Mouse (Mus musculus) liver, embryonic 12.5 days (tissue): Measurements from ENCODE around the gene Hltf. TPM values are rescaled to one million over a fixed set of nuclear protein-coding genes. Genes with fewer than 3 reads are reported as not detected.
"Not testable (repeated sequence)": the region's sequence is repeated elsewhere in the genome, so short reads cannot be mapped to it uniquely, and the experiment has no call there.

Experiments
- ATAC-seq: fragments of 200-750 bp; cut with Nextera tagmentation; 2 replicates; pipeline ENCODE4 v1.8.0; 2017; ENCODE audit warnings: moderate number of reproducible peaks, mild to moderate bottlenecking, moderate library complexity
- H3K27ac ChIP-seq: fragments of 300-500 bp; sonication (generic); 2 replicates; pipeline ENCODE4 v1.5.1; 2016; ENCODE audit warnings: mild to moderate bottlenecking
- H3K27me3 ChIP-seq: fragments of 300-500 bp; sonication (generic); replicated peaks from 2 replicates; pipeline ENCODE4 v1.6.1; 2016; ENCODE audit warnings: mild to moderate bottlenecking, moderate library complexity
- H3K36me3 ChIP-seq: fragments of 300-500 bp; sonication (generic); 2 replicates; pipeline ENCODE4 v1.6.1; 2016; ENCODE audit warnings: mild to moderate bottlenecking, moderate library complexity
- H3K4me1 ChIP-seq: fragments of 300-500 bp; sonication (generic); 2 replicates; pipeline ENCODE4 v1.6.1; 2016
- H3K4me2 ChIP-seq: fragments of 300-500 bp; sonication (generic); 2 replicates; pipeline ENCODE4 v1.6.1; 2016; ENCODE audit warnings: mild to moderate bottlenecking, moderate library complexity
- H3K4me3 ChIP-seq: fragments of 300-500 bp; sonication (generic); 2 replicates; pipeline ENCODE4 v1.5.1; 2016; ENCODE audit warnings: mild to moderate bottlenecking, moderate library complexity
- H3K9ac ChIP-seq: fragments of 300-500 bp; sonication (generic); 2 replicates; pipeline ENCODE4 v1.6.1; 2016; ENCODE audit warnings: mild to moderate bottlenecking, moderate library complexity
- H3K9me3 ChIP-seq: fragments of 300-500 bp; sonication (generic); replicated peaks from 2 replicates; pipeline ENCODE4 v1.6.1; 2016; ENCODE audit warnings: mild to moderate bottlenecking, moderate library complexity
- WGBS: fragments of 180-500 bp; shearing (Covaris S2); methylation state at CpG from one replicate; pipeline ENCODE4 v1.1.7; 2016; ENCODE audit not compliant: insufficient replicate concordance; 5-methylcytosine and 5-hydroxymethylcytosine counted together
- polyA plus RNA-seq: library from polyadenylated mRNA; unstranded; fragments of >200 nt; fragmentation: Nextera tagmentation; extraction: Ambion mirVana; gene quantifications from 2 replicates; pipeline ENCODE4 v1.2.1, GENCODE M21; 2016

Gene Hltf
- polyA plus RNA-seq, 1 experiment from 2014 or later: 13.3 TPM

GRCm38 (mm10) chr3:20108881-20109280 is 51.3 kb downstream of the Hltf start:
- H3K4me2 ChIP-seq: no peak overlapping the region
- H3K9ac ChIP-seq: no peak overlapping the region
- 83% methylated on average over 5 of the region's 5 CpGs for WGBS
- H3K27ac ChIP-seq: no peak overlapping the region
- H3K36me3 ChIP-seq: peaks cover 43% of the 10 kb centered on the region
- no peak for ATAC-seq
- no peaks in the 10 kb centered on the region for H3K9me3 ChIP-seq
- H3K27me3 ChIP-seq: no peaks in the 10 kb centered on the region
- peaks cover 4% of the 10 kb centered on the region; the same call in 1 of the 2 replicates for H3K4me1 ChIP-seq
- no peak overlapping the region for H3K4me3 ChIP-seq

GRCm38 (mm10) chr3:20111913-20112312 is 54.3 kb downstream of the Hltf start:
- Histone ChIP-seq H3K27ac (no peak overlapping the region), H3K4me3 (no peak overlapping the region), H3K9me3 (no peaks in the 10 kb centered on the region), H3K27me3 (no peaks in the 10 kb centered on the region), H3K9ac (no peak overlapping the region), H3K4me1 (no peaks in the 10 kb centered on the region), H3K36me3 (peaks cover 46% of the 10 kb centered on the region), H3K4me2 (no peak overlapping the region)
- ATAC-seq: no peak
- 68% methylated on average over 2 of the region's 2 CpGs for WGBS

DNA sequence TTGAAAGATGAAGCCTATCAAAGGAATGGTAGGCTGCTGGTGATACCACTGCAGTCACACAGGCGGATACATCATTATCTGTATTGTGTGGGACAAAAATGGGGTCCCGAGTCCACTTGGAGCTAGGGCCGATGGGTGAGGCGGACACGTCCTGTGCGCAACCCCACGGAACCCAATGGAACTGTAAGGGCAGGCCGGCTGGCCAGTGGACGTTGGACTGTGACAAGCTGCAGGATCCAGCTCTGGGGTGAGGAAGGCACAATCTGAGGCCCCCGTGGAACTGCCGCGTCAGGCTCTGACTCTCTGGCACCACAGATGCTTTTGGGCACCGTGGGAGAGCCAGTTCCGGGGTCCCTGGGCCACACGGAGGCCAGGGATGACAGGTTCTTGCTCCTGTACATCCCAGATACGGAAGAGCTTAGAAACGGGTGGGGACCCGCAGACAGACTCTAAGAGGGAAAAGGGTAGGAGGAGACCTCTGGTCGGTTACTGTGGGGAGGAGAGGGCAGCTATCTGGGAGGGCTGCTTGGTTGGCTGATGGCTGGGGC is 61.5 kb downstream of the Hltf start:
- Histone ChIP-seq H3K9ac (no peak overlapping the region), H3K4me1 (no peaks in the 10 kb centered on the region), H3K4me3 (no peak overlapping the region), H3K4me2 (no peak overlapping the region), H3K36me3 (peaks cover 31% of the 10 kb centered on the region), H3K27ac (no peak overlapping the region), H3K27me3 (no peaks in the 10 kb centered on the region), H3K9me3 (no peaks in the 10 kb centered on the region)
- WGBS: 83% methylated on average over 19 of the region's 19 CpGs
- ATAC-seq: no peak

GRCm38 (mm10) chr3:20119686-20120244 is 62.2 kb downstream of the Hltf start:
- H3K27ac ChIP-seq: no peak overlapping the region
- no peaks in the 10 kb centered on the region for H3K9me3 ChIP-seq
- H3K9ac ChIP-seq: no peak overlapping the region
- H3K4me1 ChIP-seq: no peaks in the 10 kb centered on the region
- H3K36me3 ChIP-seq: peaks cover 31% of the 10 kb centered on the region
- H3K4me2 ChIP-seq: no peak overlapping the region
- WGBS: 69% methylated on average over 4 of the region's 4 CpGs
- H3K27me3 ChIP-seq: no peaks in the 10 kb centered on the region
- no peak for ATAC-seq
- no peak overlapping the region for H3K4me3 ChIP-seq

DNA sequence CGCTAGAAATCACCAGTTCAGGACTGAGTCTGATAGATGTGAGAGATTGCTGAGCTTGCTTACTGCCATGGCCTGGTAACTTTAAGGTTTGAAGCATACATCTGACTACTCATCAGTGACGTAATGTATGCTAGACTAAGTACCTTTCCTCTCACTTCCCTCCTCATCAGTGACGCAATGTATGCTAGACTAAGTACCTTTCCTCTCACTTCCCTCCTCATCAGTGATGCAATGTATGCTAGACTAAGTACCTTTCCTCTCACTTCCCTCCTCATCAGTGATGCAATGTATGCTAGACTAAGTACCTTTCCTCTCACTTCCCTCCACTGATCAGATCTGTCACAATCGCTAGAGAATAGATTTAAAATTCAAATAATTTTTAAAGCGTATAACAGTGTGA is 64.0 kb downstream of the Hltf start:
- not testable (repeated sequence) for H3K9ac ChIP-seq, H3K27ac ChIP-seq, ATAC-seq, H3K9me3 ChIP-seq, H3K4me3 ChIP-seq, H3K4me2 ChIP-seq, H3K4me1 ChIP-seq, H3K27me3 ChIP-seq
- WGBS: 79% methylated on average over 5 of the region's 5 CpGs
- peaks cover 35% of the 10 kb centered on the region for H3K36me3 ChIP-seq

- H3K27me3 ChIP-seq: no peaks in the 10 kb centered on the region
- H3K9me3 ChIP-seq: no peaks in the 10 kb centered on the region
- WGBS: 81% methylated on average over 5 of the region's 5 CpGs
- no peaks in the 10 kb centered on the region for H3K4me1 ChIP-seq
- no peak overlapping the region for H3K4me2 ChIP-seq
- no peak overlapping the region for H3K4me3 ChIP-seq
- H3K9ac ChIP-seq: no peak overlapping the region
- no peak for ATAC-seq
- no peak overlapping the region for H3K27ac ChIP-seq
- H3K36me3 ChIP-seq: peaks cover 20% of the 10 kb centered on the region
Measured at GRCm38 (mm10) chr3:20125604-20126003, 68.0 kb downstream of the Hltf start.

GRCm38 (mm10) chr3:20127047-20127595 is 69.5 kb downstream of the Hltf start:
- 68% methylated on average over 2 of the region's 2 CpGs for WGBS
- H3K27ac ChIP-seq: no peak overlapping the region
- H3K4me1 ChIP-seq: no peaks in the 10 kb centered on the region
- no peaks in the 10 kb centered on the region for H3K9me3 ChIP-seq
- peaks cover 26% of the 10 kb centered on the region for H3K36me3 ChIP-seq
- H3K4me2 ChIP-seq: no peak overlapping the region
- no peak for ATAC-seq
- no peak overlapping the region for H3K4me3 ChIP-seq
- H3K27me3 ChIP-seq: no peaks in the 10 kb centered on the region
- no peak overlapping the region for H3K9ac ChIP-seq

DNA sequence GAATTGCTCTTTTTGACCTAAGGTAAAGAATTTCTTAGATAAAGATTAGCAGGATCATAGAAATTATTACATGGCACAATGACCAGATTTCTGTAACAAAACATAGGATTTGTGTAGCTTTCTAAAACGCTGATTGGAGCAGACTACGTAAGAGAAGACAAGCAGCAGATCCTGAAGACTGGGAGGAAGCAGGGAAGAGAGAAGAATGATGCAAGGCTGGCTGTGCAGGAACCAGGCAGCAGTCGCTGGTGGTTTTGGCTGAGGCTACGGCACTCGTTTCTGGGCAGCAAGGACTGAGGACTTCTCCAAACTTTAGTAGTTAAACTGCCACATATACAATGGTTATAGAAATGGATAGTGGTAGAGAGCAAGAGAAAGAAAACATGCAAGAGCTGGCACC is 71.9 kb downstream of the Hltf start:
- no peaks in the 10 kb centered on the region for H3K9me3 ChIP-seq
- H3K27ac ChIP-seq: no peak overlapping the region
- H3K36me3 ChIP-seq: peaks cover 30% of the 10 kb centered on the region
- H3K27me3 ChIP-seq: no peaks in the 10 kb centered on the region
- H3K4me2 ChIP-seq: no peak overlapping the region
- no peak overlapping the region for H3K9ac ChIP-seq
- WGBS: 77% methylated on average over 5 of the region's 5 CpGs
- no peaks in the 10 kb centered on the region for H3K4me1 ChIP-seq
- ATAC-seq: no peak
- H3K4me3 ChIP-seq: no peak overlapping the region

DNA sequence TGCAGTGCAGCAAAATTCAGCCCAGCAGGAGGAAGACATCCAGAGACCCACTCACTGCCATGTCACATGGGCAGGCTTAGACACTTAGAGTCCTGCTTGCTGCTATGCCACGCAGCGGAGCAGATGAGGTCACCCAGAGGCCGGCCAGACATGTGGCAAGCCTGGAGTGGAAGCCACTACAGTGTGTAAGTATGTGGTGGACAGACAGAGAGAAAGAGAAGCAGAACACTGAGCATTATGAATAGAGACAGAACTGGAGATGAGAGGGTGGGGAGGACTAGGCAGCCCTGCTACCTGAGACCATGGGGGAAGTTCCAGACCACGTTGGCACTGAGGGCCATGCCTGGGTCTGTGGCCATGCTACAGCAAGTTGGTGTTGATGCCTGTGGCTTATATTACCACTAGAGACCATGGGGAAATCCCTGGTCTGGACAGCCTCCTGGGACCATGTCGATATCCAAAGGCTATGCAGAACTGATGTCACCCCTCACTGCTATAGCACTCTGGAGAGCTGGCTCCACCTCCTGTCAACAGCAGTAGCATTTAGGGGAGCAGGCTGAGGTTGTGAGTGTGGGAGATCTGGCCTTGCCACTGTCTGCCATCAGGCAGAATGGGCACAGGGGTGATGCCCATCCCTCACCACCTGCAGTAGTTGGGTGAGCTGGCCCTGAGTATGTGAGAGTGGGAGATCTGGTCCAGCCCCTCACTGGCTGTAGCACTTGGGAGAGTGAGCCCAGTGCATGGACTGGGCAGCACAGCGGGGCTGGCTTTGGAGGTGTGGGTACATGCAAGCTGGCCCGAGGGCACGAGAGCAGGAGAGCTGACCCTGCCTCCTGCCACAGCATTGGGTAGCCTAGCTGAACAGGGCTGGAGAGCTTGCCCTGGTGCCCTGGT is 73.1 kb downstream of the Hltf start:
- no peaks in the 10 kb centered on the region for H3K9me3 ChIP-seq
- H3K27ac ChIP-seq: no peak overlapping the region
- no peak overlapping the region for H3K4me2 ChIP-seq
- no peak overlapping the region for H3K9ac ChIP-seq
- H3K4me1 ChIP-seq: no peaks in the 10 kb centered on the region
- no peaks in the 10 kb centered on the region for H3K27me3 ChIP-seq
- WGBS: 66% methylated on average over 8 of the region's 8 CpGs
- H3K36me3 ChIP-seq: peaks cover 34% of the 10 kb centered on the region
- ATAC-seq: no peak
- H3K4me3 ChIP-seq: no peak overlapping the region

- no peak overlapping the region for H3K4me3 ChIP-seq
- H3K27ac ChIP-seq: no peak overlapping the region
- no peak overlapping the region for H3K4me2 ChIP-seq
- H3K9me3 ChIP-seq: no peaks in the 10 kb centered on the region
- ATAC-seq: no peak
- no peaks in the 10 kb centered on the region for H3K27me3 ChIP-seq
- 72% methylated on average over 2 of the region's 2 CpGs for WGBS
- H3K4me1 ChIP-seq: no peaks in the 10 kb centered on the region
- H3K36me3 ChIP-seq: peaks cover 32% of the 10 kb centered on the region
- no peak overlapping the region for H3K9ac ChIP-seq
Measured at GRCm38 (mm10) chr3:20131350-20131720, 73.7 kb downstream of the Hltf start.

- Histone ChIP-seq H3K4me1 (no peaks in the 10 kb centered on the region), H3K4me2 (no peak overlapping the region), H3K9ac (no peak overlapping the region), H3K36me3 (peaks cover 41% of the 10 kb centered on the region), H3K4me3 (no peak overlapping the region), H3K27ac (no peak overlapping the region), H3K9me3 (no peaks in the 10 kb centered on the region), H3K27me3 (no peaks in the 10 kb centered on the region)
- 81% methylated on average over 1 of the region's 1 CpGs for WGBS
- ATAC-seq: no peak
Measured at GRCm38 (mm10) chr3:20132731-20133130, 75.1 kb downstream of the Hltf start.

DNA sequence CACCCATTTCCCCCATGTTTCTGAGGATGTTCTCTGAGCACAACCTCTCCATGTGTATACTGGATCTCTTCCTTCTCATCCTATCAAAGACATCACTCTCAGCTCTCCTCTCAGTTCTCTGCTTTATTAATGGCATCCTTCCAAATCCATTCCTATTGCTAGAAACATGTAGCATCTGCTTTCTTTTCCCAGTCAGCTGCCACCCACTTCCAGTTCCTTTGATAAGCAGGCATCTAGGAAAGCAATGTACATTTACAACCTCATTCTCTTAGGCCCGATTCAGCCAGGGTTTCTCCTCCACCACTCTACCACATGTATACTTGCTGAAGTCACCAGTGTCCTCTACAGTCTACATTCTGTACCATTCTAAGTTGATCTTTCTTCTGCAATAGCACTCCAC is 76.1 kb downstream of the Hltf start:
- H3K27me3 ChIP-seq: no peaks in the 10 kb centered on the region
- no peak for ATAC-seq
- no peak overlapping the region for H3K9ac ChIP-seq
- H3K27ac ChIP-seq: no peak overlapping the region
- H3K4me2 ChIP-seq: no peak overlapping the region
- H3K36me3 ChIP-seq: peaks cover 43% of the 10 kb centered on the region
- H3K4me1 ChIP-seq: no peaks in the 10 kb centered on the region
- H3K9me3 ChIP-seq: no peaks in the 10 kb centered on the region
- H3K4me3 ChIP-seq: no peak overlapping the region
- 77% methylated on average over 1 of the region's 1 CpGs for WGBS
